Mouse (Mus musculus) cerebellum, adult 8-10 months (tissue): ENCODE results near the gene Slu7.

Experiments
- DNase-seq: peaks from one replicate; pipeline ENCODE4 v3.0.0; 2022

The Slu7 gene

GRCm38 (mm10) chr11:43433254-43434023 is at the start of gene Slu7:
TSS of gene Slu7 (plus strand) at chr11:43433744.
- peak; percentile 71 for DNase-seq

GRCm38 (mm10) chr11:43385055-43385649 is 48.4 kb upstream of the Slu7 start:
- peak; percentile 23 for DNase-seq

GRCm38 (mm10) chr11:43385716-43386115 is 47.8 kb upstream of the Slu7 start:
- DNase-seq = peak; percentile 3

- DNase-seq = no peak
Measured at GRCm38 (mm10) chr11:43387004-43387880, 46.3 kb upstream of the Slu7 start.

GRCm38 (mm10) chr11:43388122-43389097 is 45.1 kb upstream of the Slu7 start:
- no peak for DNase-seq

- DNase-seq = no peak
Measured at GRCm38 (mm10) chr11:43389118-43389517, 44.4 kb upstream of the Slu7 start.

GRCm38 (mm10) chr11:43392757-43393156 is 40.8 kb upstream of the Slu7 start:
- no peak for DNase-seq

GRCm38 (mm10) chr11:43393325-43393724 is 40.2 kb upstream of the Slu7 start:
- DNase-seq = no peak

- no peak for DNase-seq
Measured at GRCm38 (mm10) chr11:43395073-43395948, 38.2 kb upstream of the Slu7 start.

- DNase-seq = no peak
Measured at GRCm38 (mm10) chr11:43396246-43396645, 37.3 kb upstream of the Slu7 start.

- DNase-seq = no peak
Measured at GRCm38 (mm10) chr11:43396672-43397071, 36.9 kb upstream of the Slu7 start.

GRCm38 (mm10) chr11:43399297-43399696 is 34.2 kb upstream of the Slu7 start:
- DNase-seq = no peak

GRCm38 (mm10) chr11:43400131-43400530 is 33.4 kb upstream of the Slu7 start:
- no peak for DNase-seq

- no peak for DNase-seq
Measured at GRCm38 (mm10) chr11:43404150-43404807, 29.3 kb upstream of the Slu7 start.

GRCm38 (mm10) chr11:43408888-43409287 is 24.7 kb upstream of the Slu7 start:
- DNase-seq = no peak

GRCm38 (mm10) chr11:43410291-43410690 is 23.3 kb upstream of the Slu7 start:
- no peak for DNase-seq

GRCm38 (mm10) chr11:43411413-43411812 is 22.1 kb upstream of the Slu7 start:
- DNase-seq = peak; percentile 68

GRCm38 (mm10) chr11:43412771-43413451 is 20.6 kb upstream of the Slu7 start:
- DNase-seq = peak; percentile 79

GRCm38 (mm10) chr11:43417201-43417600 is 16.3 kb upstream of the Slu7 start:
- DNase-seq = no peak

GRCm38 (mm10) chr11:43424386-43424785 is 9.2 kb upstream of the Slu7 start:
- no peak for DNase-seq
